Mouse (Mus musculus): Measurements from ENCODE around the gene Cd248.

Gene Cd248

GRCm38 (mm10) chr19:5052166-5052822, 15.6 kb upstream of the Cd248 start:
- DNase-seq (ENCODE audit: low spot score in 2 of 2), result no peak

GRCm38 (mm10) chr19:5052853-5053252, 15.0 kb upstream of the Cd248 start:
- no peak for DNase-seq (ENCODE audit: low spot score in 2 of 2)

DNA sequence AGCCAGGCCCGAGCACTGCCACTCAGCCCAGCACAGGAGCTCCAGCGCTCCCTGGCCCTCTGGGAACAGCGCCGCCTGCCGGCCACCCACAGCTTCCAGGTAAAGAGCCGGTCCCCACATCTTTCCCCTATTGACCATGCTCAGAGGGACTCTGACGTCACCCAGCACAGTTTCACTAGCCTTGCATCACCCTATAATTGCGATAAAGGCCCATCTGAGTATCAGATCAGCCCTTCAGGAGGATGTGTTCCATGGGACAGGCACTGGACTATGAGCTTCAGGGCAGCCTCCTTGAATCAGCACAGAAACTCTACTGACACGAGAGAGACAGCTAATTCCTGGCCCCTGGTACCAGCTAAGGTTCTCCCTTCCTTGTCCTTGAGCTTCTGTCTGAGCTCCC, 14.0 kb upstream of the Cd248 start:
- peak; percentile 65 to 90 for DNase-seq (ENCODE audit: low spot score in 2 of 2)

GRCm38 (mm10) chr19:5056251-5056650, 11.6 kb upstream of the Cd248 start:
- no peak for DNase-seq (ENCODE audit: low spot score in 2 of 2)

DNA sequence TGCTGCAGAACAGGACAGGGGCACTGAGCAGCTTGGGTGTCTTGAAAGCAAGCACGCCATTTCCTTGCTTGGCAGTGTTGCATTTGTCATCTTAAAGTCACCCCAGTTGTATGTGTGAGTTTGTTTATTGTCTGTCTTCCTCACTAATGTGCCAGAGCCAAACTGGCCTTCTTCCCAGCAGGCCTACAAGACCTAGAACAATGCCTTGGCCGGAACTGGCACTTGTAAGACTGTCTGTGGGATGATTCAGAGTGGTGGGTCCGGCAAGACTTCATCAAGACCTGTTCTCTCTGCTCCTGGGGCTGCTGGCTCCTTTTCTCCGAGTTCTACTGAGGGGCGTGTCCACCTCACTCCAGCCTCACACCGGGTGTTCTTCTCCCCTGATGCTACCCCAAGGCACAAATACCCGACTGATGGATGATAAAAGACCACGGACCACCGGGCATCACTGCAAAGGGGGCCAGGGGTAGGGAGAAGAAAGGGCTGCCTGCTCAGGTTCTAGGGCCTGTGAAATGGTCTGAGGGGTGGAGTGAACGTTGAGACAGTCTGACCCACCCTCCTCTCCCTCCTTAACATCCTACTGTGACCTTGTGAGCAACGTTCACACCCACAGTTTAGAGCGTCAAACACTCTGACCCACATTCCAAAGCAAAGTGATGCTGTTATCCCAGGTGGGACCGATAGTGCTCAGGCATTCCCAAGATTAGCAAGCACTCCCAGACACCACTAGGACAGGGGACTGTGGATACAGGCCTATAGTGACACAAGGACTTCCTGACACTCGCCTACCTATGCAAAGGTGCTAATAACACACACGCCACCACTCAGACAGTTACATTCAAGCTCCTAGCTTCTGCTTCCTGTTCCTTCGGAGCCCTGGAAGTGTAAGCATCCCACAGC, 9.8 kb upstream of the Cd248 start:
- DNase-seq (ENCODE audit: low spot score in 2 of 2), result no peak

- no peak for DNase-seq (ENCODE audit: low spot score in 2 of 2)
Observed at GRCm38 (mm10) chr19:5058801-5059771, 8.8 kb upstream of the Cd248 start.

- no peak for DNase-seq (ENCODE audit: low spot score in 2 of 2)
Observed at GRCm38 (mm10) chr19:5060365-5061330, 7.2 kb upstream of the Cd248 start.

DNA sequence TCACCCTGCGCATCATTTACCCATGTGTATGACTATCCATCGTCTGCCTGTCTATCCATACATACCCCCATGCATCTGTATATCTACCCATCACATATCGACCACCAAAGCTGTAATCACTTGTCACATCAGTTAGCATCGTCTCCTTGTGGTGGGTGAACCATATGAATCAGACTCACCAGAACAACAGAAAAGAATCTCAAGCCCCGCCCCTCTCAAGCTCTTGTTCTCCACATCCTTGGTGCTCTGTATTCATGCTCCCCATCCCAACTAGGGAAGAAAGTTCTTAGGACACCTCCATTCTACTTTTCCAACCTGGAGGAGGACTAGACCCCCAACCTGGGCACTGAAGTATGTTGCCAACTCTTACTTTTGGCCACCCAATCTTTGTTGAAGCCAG, 5.8 kb upstream of the Cd248 start:
- DNase-seq (ENCODE audit: low spot score in 2 of 2), result no peak

- DNase-seq (ENCODE audit: low spot score in 2 of 2), result no peak
Observed at GRCm38 (mm10) chr19:5062446-5062845, 5.4 kb upstream of the Cd248 start.

GRCm38 (mm10) chr19:5065104-5065503, 2.8 kb upstream of the Cd248 start:
- DNase-seq (ENCODE audit: low spot score in 2 of 2), result no peak

DNA sequence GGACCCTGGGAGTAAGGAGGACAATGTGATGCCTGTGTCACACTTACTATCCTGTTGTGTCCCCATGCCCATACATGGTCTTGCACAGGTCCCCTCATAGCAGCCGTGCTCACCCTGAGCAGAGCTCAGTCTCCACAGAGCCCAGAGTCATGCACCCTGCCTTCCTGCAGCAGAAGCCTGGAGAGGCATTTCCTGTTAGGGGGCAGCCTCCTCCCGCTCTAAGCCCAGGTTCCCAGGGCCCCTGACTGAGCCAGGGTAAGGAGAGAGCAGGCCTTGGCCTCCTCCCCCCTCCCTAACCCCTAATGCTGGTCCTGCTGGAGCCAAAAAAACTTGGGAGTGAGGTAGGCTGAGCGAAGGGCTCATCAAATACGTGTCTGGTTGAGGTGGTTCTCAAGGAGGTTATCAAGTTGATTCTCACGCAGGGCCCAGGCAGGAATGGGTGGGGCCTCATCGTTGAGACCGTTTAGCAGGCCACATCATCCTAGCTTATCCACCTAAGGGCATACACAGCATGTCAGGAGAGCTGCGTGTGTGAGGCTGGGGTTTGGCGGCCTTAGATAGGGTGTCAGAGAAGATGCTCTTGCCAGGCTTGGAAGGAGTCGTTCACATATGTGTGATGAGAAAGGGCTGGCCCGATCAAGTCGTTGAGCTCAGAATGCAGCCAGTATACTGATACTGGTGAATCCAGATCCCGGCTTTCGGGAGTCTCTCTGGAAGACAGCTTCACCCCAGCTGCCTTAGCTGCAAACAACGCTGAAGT, 658 bp upstream of the Cd248 start:
- peak in 1 of 2 experiments; percentile 62 for DNase-seq (ENCODE audit: low spot score in 2 of 2)

DNA sequence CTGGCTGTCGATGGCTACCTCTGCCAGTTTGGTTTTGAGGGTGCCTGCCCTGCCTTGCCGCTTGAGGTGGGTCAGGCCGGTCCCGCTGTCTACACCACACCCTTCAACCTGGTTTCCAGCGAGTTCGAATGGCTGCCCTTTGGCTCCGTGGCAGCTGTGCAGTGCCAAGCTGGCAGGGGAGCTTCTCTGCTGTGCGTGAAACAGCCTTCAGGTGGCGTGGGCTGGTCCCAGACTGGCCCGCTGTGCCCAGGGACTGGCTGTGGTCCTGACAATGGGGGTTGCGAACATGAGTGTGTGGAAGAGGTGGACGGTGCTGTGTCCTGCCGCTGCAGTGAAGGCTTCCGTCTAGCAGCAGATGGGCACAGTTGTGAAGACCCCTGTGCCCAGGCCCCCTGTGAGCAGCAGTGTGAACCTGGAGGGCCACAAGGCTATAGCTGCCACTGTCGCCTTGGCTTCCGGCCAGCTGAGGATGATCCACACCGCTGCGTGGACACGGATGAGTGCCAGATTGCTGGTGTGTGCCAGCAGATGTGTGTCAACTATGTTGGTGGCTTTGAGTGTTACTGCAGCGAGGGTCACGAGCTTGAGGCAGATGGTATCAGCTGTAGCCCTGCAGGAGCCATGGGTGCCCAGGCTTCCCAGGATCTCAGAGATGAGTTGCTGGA, 824 bp downstream of the Cd248 start:
- DNase-seq (ENCODE audit: low spot score in 2 of 2), result no peak

DNA sequence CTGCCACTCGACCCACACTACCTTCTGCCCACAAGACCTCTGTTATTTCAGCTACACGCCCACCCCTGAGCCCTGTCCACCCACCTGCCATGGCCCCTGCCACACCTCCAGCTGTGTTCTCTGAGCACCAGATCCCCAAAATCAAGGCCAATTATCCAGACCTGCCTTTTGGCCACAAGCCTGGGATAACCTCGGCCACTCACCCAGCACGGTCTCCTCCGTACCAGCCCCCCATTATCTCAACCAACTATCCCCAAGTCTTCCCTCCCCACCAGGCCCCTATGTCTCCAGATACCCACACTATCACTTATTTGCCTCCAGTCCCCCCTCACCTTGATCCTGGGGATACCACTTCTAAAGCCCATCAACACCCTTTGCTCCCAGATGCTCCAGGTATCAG, 1.6 kb downstream of the Cd248 start:
- no peak for DNase-seq (ENCODE audit: low spot score in 2 of 2)

DNA sequence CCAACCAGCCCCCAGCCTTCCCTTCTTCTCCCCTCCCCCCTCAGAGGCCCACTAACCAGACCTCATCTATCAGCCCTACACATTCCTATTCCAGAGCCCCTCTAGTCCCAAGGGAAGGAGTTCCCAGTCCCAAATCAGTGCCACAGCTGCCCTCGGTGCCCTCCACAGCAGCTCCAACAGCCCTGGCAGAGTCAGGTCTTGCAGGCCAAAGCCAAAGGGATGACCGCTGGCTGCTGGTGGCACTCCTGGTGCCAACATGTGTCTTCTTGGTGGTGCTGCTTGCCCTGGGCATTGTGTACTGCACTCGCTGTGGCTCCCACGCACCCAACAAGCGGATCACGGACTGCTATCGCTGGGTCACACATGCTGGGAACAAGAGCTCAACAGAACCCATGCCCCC, 2.1 kb downstream of the Cd248 start:
- DNase-seq (ENCODE audit: low spot score in 2 of 2), result no peak

GRCm38 (mm10) chr19:5071077-5071476, 3.2 kb downstream of the Cd248 start:
- no peak for DNase-seq (ENCODE audit: low spot score in 2 of 2)

DNA sequence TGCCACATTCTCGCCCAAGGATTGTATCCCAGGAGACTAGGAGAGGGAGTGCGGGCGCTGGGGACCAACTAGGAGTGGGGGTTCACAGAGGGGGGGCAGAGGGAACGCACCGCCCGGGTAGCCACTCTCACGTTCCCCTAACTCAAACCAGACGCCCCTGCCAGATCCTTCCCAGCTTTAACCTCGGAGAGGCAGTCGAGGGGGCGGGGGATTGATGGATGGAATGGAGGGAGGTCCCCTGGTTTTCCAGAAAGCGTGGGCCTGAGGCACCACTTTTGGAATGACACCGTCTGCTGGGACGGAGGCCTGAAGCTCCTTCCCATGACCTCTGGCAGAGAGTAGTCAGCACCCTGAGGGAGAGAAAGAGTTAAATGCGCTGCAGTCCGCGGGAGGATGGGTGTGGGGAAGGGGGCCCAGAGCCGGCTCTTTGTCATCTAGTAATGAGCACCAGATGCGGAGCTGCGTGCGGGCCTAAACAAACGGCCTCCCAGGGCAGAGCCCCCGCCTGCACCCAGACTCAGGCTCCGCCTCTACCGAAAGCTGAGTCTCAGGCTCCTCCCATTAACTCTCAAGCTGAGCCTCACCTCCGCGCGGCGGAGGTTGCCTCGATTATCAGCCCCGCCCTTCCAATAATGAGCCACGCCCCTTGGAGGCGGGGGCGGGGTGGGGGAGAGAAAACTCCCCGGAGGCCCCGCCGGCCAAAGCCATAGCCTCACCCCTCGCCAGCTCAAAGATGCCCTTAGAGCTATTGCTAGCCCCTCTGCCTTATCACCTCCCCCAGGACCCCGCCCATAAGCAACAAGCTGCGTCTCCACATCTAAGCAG, 3.9 kb downstream of the Cd248 start:
- DNase-seq (ENCODE audit: low spot score in 2 of 2), result peak; percentile 75 to 83

DNA sequence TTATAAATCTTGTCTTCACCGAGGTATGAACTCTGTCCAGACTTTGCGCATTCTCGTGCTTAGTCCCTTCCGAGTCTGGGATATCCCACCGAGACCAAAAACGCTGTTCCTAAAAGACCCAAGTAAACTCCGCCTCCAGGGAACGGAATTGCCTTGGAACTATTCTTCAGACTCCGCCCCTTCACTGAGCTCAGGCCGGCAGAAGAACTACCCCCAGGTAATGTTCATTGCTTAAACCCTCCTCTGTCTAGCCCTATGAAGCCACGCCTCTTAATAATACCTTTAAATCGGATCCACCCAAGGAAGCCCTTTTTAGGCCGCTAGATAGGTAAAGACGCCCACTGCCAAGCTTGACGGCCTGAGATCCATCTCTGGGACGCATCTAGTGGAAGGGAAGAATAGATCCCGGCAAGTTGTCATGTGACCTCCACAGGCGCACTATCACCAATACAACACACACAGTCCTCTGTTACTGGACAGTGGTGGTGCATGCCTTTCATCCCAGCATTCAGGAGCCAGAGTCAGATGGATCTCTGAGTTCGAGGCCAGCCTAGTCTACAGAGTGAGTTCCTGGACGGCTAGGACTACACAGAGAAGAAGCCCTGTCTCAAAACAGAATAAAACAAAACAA, 4.6 kb downstream of the Cd248 start:
- no peak for DNase-seq (ENCODE audit: low spot score in 2 of 2)

DNA sequence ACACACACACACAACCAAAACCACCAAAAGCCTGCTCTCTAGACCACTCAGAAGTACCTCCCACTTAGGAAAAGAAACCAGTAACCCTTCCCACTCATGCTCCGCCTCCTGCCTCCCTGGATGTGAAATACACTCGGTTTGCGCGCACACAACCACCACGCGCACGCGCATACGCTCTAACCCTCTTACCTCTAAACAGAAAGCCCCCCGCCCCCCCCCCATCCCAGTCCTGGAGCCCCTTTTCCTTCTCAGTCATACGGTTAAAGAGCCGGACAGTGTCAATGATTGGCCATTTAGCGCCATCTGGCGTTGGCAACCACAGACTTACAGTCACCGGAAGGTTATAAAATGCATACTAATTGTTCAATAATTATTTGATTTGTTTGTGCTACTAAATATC, 5.2 kb downstream of the Cd248 start:
- DNase-seq (ENCODE audit: low spot score in 2 of 2), result peak in 1 of 2 experiments; percentile 56
